Mouse (Mus musculus): ENCODE measurements around the gene Mtmr12.

- TF ChIP-seq CTCF (IDR thresholded peaks at IDR 0.05; ENCODE audit: low read depth, low read length) (no peak), POLR2A (IDR thresholded peaks at IDR 0.05; ENCODE audit: borderline replicate concordance, low read depth, low read length) (no peak)
These were observed 68.7 kb downstream of the Mtmr12 start for GRCm38 (mm10) chr15:12273325-12274052.
